Mouse (Mus musculus) neural tube, embryonic 15.5 days (tissue): Measurements from ENCODE around the gene Grm4. TPM values are rescaled to one million over a fixed set of nuclear protein-coding genes. Genes with fewer than 3 reads are reported as not detected.

Source experiments
- ATAC-seq: fragments of 200-750 bp; cut with Nextera tagmentation; 2 replicates; pipeline ENCODE4 v1.8.0; 2017; ENCODE audit warnings: mild to moderate bottlenecking, moderate TSS enrichment, moderate library complexity; ENCODE audit not compliant: low FRiP score
- H3K27ac ChIP-seq: fragments of 300-500 bp; sonication (generic); replicated peaks from 2 replicates; pipeline ENCODE4 v1.5.1; 2015; ENCODE audit warnings: mild to moderate bottlenecking, inconsistent platforms
- H3K27me3 ChIP-seq: fragments of 300-500 bp; sonication (generic); replicated peaks from 2 replicates; pipeline ENCODE4 v1.6.1; 2015; ENCODE audit warnings: inconsistent platforms
- H3K36me3 ChIP-seq: fragments of 300-500 bp; sonication (generic); 2 replicates; pipeline ENCODE4 v1.6.1; 2015; ENCODE audit warnings: inconsistent platforms
- H3K4me1 ChIP-seq: fragments of 300-500 bp; sonication (generic); 2 replicates; pipeline ENCODE4 v1.6.1; 2015; ENCODE audit warnings: inconsistent platforms
- H3K4me2 ChIP-seq: fragments of 300-500 bp; sonication (generic); 2 replicates; pipeline ENCODE4 v1.6.1; 2015; ENCODE audit warnings: inconsistent platforms, mild to moderate bottlenecking, moderate library complexity
- H3K4me3 ChIP-seq: fragments of 300-500 bp; sonication (generic); replicated peaks from 2 replicates; pipeline ENCODE4 v1.5.1; 2015; ENCODE audit warnings: mild to moderate bottlenecking, inconsistent platforms
- H3K9ac ChIP-seq: fragments of 300-500 bp; sonication (generic); replicated peaks from 2 replicates; pipeline ENCODE4 v1.6.1; 2015; ENCODE audit warnings: mild to moderate bottlenecking, inconsistent platforms
- H3K9me3 ChIP-seq: fragments of 300-500 bp; sonication (generic); replicated peaks from 2 replicates; pipeline ENCODE4 v1.6.1; 2016; ENCODE audit warnings: inconsistent platforms
- WGBS: fragments of 180-500 bp; shearing (Covaris S2); methylation state at CpG from one replicate; pipeline ENCODE4 v1.1.7; 2015; ENCODE audit warnings: mixed read lengths; 5-methylcytosine and 5-hydroxymethylcytosine counted together
- polyA plus RNA-seq: library from polyadenylated mRNA; unstranded; fragments of >200 nt; fragmentation: Nextera tagmentation; extraction: Ambion mirVana; gene quantifications from 2 replicates; pipeline ENCODE4 v1.2.1, GENCODE M21; 2015

The Grm4 gene
- polyA plus RNA-seq, 1 experiment from 2014 or later = 10.1 TPM

GRCm38 (mm10) chr17:27453045-27453444, 68.2 kb downstream of the Grm4 start:
- no peak overlapping the region for H3K9ac ChIP-seq
- no peak overlapping the region for H3K4me2 ChIP-seq
- no peaks in the 10 kb centered on the region for H3K36me3 ChIP-seq
- H3K4me3 ChIP-seq = no peak overlapping the region
- H3K4me1 ChIP-seq = no peaks in the 10 kb centered on the region
- H3K9me3 ChIP-seq = no peaks in the 10 kb centered on the region
- peaks cover 9% of the 10 kb centered on the region; the same call in 1 of the 2 replicates for H3K27me3 ChIP-seq
- H3K27ac ChIP-seq = no peak overlapping the region
- 88% methylated on average over 8 of the region's 8 CpGs for WGBS
- no peak for ATAC-seq

DNA sequence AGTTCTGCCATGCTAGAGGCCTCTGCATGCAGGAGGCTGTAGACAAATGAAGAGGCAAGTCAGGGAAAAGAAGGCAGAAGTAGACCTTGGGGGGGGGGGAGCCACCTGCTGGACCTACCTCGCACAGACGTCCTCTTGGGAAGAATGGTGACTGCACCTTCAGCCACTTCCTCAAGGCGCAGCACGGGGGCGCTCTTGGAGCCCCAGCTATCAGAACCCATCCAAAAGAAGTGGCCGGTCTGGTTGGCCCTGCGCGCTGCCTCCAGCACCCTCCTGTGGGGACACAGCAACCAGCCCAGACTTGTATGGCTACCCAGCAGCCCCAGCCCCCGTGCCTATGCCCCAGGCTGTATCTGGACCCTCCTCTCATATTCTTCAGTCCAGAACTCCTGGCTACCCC, 69.4 kb downstream of the Grm4 start:
- no peaks in the 10 kb centered on the region for H3K36me3 ChIP-seq
- H3K4me1 ChIP-seq = no peaks in the 10 kb centered on the region
- WGBS = 24% methylated on average over 9 of the region's 9 CpGs
- H3K9me3 ChIP-seq = no peaks in the 10 kb centered on the region
- H3K4me3 ChIP-seq = no peak overlapping the region
- no peak overlapping the region for H3K4me2 ChIP-seq
- H3K27ac ChIP-seq = no peak overlapping the region
- H3K9ac ChIP-seq = no peak overlapping the region
- peaks cover 9% of the 10 kb centered on the region; the same call in 1 of the 2 replicates for H3K27me3 ChIP-seq
- ATAC-seq = no peak

DNA sequence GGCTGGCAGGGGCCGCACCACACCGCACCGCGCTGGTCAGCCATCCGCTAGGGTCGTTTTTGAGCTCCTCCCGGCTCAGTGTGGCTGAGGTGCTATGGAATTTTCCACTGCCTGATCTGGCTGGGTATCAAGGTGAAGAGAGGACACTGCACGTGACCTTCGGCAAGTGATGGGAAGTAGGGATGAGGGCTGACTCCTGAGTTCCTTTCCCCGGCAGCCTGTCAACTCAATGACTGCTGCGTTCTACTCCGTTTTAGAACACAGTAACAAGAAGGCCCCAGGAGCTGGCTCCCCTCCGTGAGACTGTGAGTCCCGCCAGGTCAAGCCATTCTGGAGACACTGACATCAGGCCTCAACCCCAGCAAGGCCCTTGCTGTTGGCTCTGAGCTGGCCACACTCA, 70.0 kb downstream of the Grm4 start:
- H3K27ac ChIP-seq = no peak overlapping the region
- H3K36me3 ChIP-seq = no peaks in the 10 kb centered on the region
- WGBS = 91% methylated on average over 14 of the region's 14 CpGs
- no peaks in the 10 kb centered on the region for H3K9me3 ChIP-seq
- H3K9ac ChIP-seq = no peak overlapping the region
- ATAC-seq = no peak
- H3K4me3 ChIP-seq = no peak overlapping the region
- peaks cover 9% of the 10 kb centered on the region; the same call in 1 of the 2 replicates for H3K27me3 ChIP-seq
- no peak overlapping the region for H3K4me2 ChIP-seq
- H3K4me1 ChIP-seq = no peaks in the 10 kb centered on the region

- Histone ChIP-seq H3K36me3 (no peaks in the 10 kb centered on the region), H3K9ac (no peak overlapping the region), H3K27ac (no peak overlapping the region), H3K4me3 (no peak overlapping the region), H3K4me1 (peaks cover 11% of the 10 kb centered on the region), H3K9me3 (no peaks in the 10 kb centered on the region), H3K27me3 (peaks cover 9% of the 10 kb centered on the region; the same call in 1 of the 2 replicates), H3K4me2 (no peak overlapping the region)
- 90% methylated on average over 14 of the region's 14 CpGs for WGBS
- no peak for ATAC-seq
These were observed 71.4 kb downstream of the Grm4 start for GRCm38 (mm10) chr17:27449757-27450330.

GRCm38 (mm10) chr17:27448749-27449148, 72.5 kb downstream of the Grm4 start:
- Histone ChIP-seq H3K4me2 (no peak overlapping the region), H3K4me1 (peaks cover 11% of the 10 kb centered on the region), H3K27me3 (peaks cover 9% of the 10 kb centered on the region; the same call in 1 of the 2 replicates), H3K9ac (no peak overlapping the region), H3K36me3 (no peaks in the 10 kb centered on the region), H3K9me3 (no peaks in the 10 kb centered on the region), H3K4me3 (no peak overlapping the region), H3K27ac (no peak overlapping the region)
- 55% methylated on average over 6 of the region's 6 CpGs for WGBS
- ATAC-seq = no peak

DNA sequence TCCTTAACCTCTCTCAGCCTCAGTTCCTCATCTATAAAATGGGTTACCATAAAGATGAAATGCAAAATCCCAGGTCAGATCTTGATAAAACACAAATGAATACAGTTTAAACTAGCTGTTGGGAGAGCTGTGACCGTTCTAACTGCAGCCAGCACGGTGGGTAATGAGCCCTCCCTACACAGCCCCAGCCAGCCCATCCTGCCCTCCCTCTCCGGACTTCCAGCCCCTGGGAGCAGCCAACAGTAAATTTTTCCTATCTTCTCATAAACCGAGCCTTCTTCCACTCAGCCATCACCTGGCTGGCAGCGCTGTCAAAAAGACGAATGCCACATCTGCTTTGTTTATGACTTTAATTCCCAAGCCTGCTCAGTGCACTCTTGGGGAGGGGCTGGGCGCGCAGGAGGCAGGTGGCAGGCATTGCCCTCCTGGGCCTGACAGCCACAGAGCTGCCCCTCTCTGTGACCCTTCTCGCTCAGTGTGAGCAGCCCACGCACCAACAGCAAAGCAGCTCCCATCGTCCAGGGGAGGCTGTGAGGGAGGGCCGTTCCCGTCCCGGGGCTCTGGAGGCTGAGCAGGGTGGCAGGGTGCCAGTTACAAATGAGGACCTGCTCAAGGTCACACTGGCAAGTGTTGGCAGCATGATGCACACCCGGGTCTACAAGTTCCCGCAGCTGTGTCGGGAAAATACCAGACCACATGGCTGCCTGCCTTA, 75.7 kb downstream of the Grm4 start:
- no peak overlapping the region for H3K4me3 ChIP-seq
- H3K9me3 ChIP-seq = no peaks in the 10 kb centered on the region
- H3K4me1 ChIP-seq = peaks cover 27% of the 10 kb centered on the region
- 0 out of 2 replicates have a peak overlapping the region, but pooled peaks have one; percentile 12 for H3K9ac ChIP-seq
- ATAC-seq = peak; percentile 34; the same call in 1 of the 2 replicates
- no peaks in the 10 kb centered on the region for H3K36me3 ChIP-seq
- no peaks in the 10 kb centered on the region for H3K27me3 ChIP-seq
- H3K4me2 ChIP-seq = no peak overlapping the region
- peak overlapping the region; percentile 60; the same call in 1 of the 2 replicates for H3K27ac ChIP-seq
- WGBS = 22% methylated on average over 17 of the region's 17 CpGs

- Histone ChIP-seq H3K36me3 (no peaks in the 10 kb centered on the region), H3K9ac (no peak overlapping the region), H3K27ac (peak overlapping the region; percentile 69), H3K4me2 (no peak overlapping the region), H3K4me1 (peaks cover 27% of the 10 kb centered on the region), H3K9me3 (no peaks in the 10 kb centered on the region), H3K27me3 (no peaks in the 10 kb centered on the region), H3K4me3 (no peak overlapping the region)
- no peak for ATAC-seq
- WGBS = 21% methylated on average over 13 of the region's 13 CpGs
These were observed 78.6 kb downstream of the Grm4 start for GRCm38 (mm10) chr17:27442538-27443113.

GRCm38 (mm10) chr17:27441778-27442177, 79.4 kb downstream of the Grm4 start:
- H3K36me3 ChIP-seq = no peaks in the 10 kb centered on the region
- H3K9me3 ChIP-seq = no peaks in the 10 kb centered on the region
- WGBS = 73% methylated on average over 7 of the region's 7 CpGs
- H3K9ac ChIP-seq = no peak overlapping the region
- no peaks in the 10 kb centered on the region for H3K27me3 ChIP-seq
- H3K4me1 ChIP-seq = peaks cover 27% of the 10 kb centered on the region
- no peak overlapping the region for H3K4me3 ChIP-seq
- no peak for ATAC-seq
- 0 out of 2 replicates have a peak overlapping the region, but pooled peaks have one; percentile 69 for H3K27ac ChIP-seq
- no peak overlapping the region for H3K4me2 ChIP-seq

DNA sequence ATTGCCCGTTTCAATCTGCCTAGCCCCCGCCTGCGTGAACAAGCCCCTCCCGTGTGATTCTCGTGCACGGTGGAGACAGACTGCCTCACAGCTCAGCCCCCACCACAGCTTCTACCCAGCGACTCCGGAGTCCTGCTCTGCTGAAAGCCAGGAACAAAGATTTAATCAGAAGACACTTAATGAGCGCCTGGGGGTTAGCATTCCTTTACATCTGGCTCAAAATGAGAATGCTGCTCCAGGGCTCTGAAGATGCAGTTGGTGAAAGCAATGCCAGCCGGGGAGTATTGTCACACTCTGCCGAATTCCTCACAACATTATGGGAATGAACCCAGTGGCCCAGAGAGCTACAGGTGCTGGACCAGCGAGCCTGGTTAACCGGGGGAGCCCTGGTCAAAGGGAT, 85.4 kb downstream of the Grm4 start:
- no peak overlapping the region for H3K4me3 ChIP-seq
- WGBS = 18% methylated on average over 13 of the region's 13 CpGs
- H3K27me3 ChIP-seq = no peaks in the 10 kb centered on the region; the same call in 1 of the 2 replicates
- ATAC-seq = peak; percentile 60
- no peaks in the 10 kb centered on the region for H3K9me3 ChIP-seq
- peak overlapping the region; percentile 54; the same call in 1 of the 2 replicates for H3K27ac ChIP-seq
- H3K4me2 ChIP-seq = no peak overlapping the region
- H3K9ac ChIP-seq = no peak overlapping the region
- H3K36me3 ChIP-seq = no peaks in the 10 kb centered on the region
- H3K4me1 ChIP-seq = peaks cover 21% of the 10 kb centered on the region

DNA sequence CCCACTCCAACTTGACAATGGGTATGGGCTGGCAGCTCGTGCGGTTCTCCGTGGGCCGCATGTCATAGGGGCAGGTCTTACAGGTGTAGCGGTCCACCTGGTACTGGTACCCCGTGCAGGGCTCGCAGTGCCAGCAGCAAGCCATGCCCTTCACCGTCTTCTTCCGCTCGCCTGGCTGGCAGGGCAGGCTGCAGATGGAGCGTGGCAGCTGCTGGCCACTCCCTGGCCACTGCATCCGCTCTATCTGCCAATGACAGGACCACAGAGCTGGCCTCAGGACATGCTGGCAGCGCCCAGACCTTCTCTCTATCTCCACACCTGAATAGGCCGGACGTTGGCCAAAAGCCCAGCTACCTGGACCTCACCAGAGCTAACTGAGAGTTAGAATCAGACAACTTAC, 86.0 kb downstream of the Grm4 start:
- H3K36me3 ChIP-seq = no peaks in the 10 kb centered on the region
- no peak overlapping the region for H3K4me3 ChIP-seq
- no peak for ATAC-seq
- no peaks in the 10 kb centered on the region for H3K9me3 ChIP-seq
- peaks cover 21% of the 10 kb centered on the region for H3K4me1 ChIP-seq
- H3K27ac ChIP-seq = 0 out of 2 replicates have a peak overlapping the region, but pooled peaks have one; percentile 10
- H3K9ac ChIP-seq = no peak overlapping the region
- WGBS = 94% methylated on average over 15 of the region's 15 CpGs
- H3K27me3 ChIP-seq = no peaks in the 10 kb centered on the region; the same call in 1 of the 2 replicates
- no peak overlapping the region for H3K4me2 ChIP-seq

DNA sequence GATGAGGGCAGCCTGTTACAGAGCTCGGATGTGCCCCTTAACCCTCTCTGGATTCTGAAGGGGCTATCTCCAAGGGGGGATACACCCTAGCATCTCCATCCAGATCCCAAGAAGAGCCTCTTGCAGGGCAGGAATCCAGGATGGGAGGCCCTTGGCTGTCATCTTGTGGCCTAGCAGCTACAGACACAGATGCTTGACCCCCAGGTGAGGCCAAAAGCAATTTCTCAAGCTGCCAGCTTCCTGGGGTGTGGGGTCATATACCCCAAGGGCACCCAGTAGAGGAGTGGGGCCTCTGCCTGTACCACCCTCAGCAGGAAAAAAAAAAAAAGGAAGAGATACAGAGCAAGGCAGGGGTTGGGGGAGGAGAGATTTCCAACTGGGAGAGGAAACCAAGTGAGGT, 87.1 kb downstream of the Grm4 start:
- H3K36me3 ChIP-seq = no peaks in the 10 kb centered on the region
- no peak overlapping the region for H3K9ac ChIP-seq
- H3K27ac ChIP-seq = no peak overlapping the region
- H3K4me1 ChIP-seq = peaks cover 21% of the 10 kb centered on the region
- H3K27me3 ChIP-seq = no peaks in the 10 kb centered on the region; the same call in 1 of the 2 replicates
- no peak for ATAC-seq
- no peaks in the 10 kb centered on the region for H3K9me3 ChIP-seq
- H3K4me3 ChIP-seq = no peak overlapping the region
- WGBS = 85% methylated on average over 1 of the region's 1 CpGs
- H3K4me2 ChIP-seq = no peak overlapping the region
